Mouse (Mus musculus): ENCODE measurements around the gene Arl3. TPM values are rescaled to one million over a fixed set of nuclear protein-coding genes. Genes with fewer than 3 reads are reported as not detected.

Gene Arl3
- polyA plus RNA-seq, 1 experiment = 253 TPM

Other genes with a start within 250 kb of the Arl3 start
- gene Psd, start 246.0 kb downstream of the Arl3 start, polyA plus RNA-seq (2012; rRNA removed) = 653 and 659 TPM in 2 replicates
- 33.2 and 36.5 TPM in 2 replicates for gene Fbxl15, start 245.0 kb downstream of the Arl3 start, polyA plus RNA-seq (2012; rRNA removed)
- gene Cuedc2, start 234.5 kb downstream of the Arl3 start, polyA plus RNA-seq (2012; rRNA removed) = 226 and 229 TPM in 2 replicates
- gene Mfsd13a, start 232.1 kb downstream of the Arl3 start, polyA plus RNA-seq (2012; rRNA removed) = 30.4 and 39.6 TPM in 2 replicates
- gene 2310034G01Rik, start 222.9 kb downstream of the Arl3 start, polyA plus RNA-seq (2012; rRNA removed) = 1.8 and 2.1 TPM in 2 replicates
- 173 and 175 TPM in 2 replicates for gene Actr1a, start 177.4 kb downstream of the Arl3 start, polyA plus RNA-seq (2012; rRNA removed)
- 10.5 and 12.4 TPM in 2 replicates for gene Sufu, start 176.3 kb downstream of the Arl3 start, polyA plus RNA-seq (2012; rRNA removed)
- 58.6 and 60.6 TPM in 2 replicates for gene Trim8, start 71.5 kb downstream of the Arl3 start, polyA plus RNA-seq (2012; rRNA removed)
- 6.0 and 7.5 TPM in 2 replicates for gene Sfxn2, start 167 bp upstream of the Arl3 start, polyA plus RNA-seq (2012; rRNA removed)
- 26.8 and 29.1 TPM in 2 replicates for gene Wbp1l, start 25.9 kb upstream of the Arl3 start, polyA plus RNA-seq (2012; rRNA removed)
- 0.78 TPM in 1 of 2 replicates, not detected in the other for gene Cyp17a1, start 100.0 kb upstream of the Arl3 start, polyA plus RNA-seq (2012; rRNA removed)
- 20.1 and 21.5 TPM in 2 replicates for gene Borcs7, start 116.7 kb upstream of the Arl3 start, polyA plus RNA-seq (2012; rRNA removed)
- gene As3mt, start 134.3 kb upstream of the Arl3 start, polyA plus RNA-seq (2012; rRNA removed) = 21.6 and 22.6 TPM in 2 replicates
- gene Cnnm2, start 188.4 kb upstream of the Arl3 start, polyA plus RNA-seq (2012; rRNA removed) = 26.8 and 30.6 TPM in 2 replicates

Measured in frontal cortex, adult 2 months (tissue).